33 mouse cellular contexts compared by ENCODE assay signal in the genomic region with DNA sequence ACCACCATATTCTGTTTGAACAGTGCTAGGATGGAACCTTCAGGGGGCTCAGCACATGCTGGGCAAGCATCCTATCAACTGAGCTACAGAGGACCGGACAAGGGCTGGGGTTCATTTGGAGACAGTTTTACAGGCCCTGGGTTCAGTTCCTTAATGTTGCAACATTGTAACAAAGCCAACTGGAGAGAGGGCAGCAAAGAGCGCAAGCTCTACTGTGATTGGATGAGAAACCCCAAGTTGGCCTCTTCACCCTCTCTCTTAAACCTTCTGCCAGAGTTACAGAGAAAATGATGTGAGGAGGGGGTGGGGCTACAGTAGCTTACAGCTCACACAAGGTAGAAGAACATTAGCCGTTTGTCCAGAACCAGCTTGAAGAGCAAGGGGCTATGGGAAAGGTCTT. TPM values are rescaled to one million over a fixed set of nuclear protein-coding genes. Genes with fewer than 3 reads are reported as not detected.
DNase-seq lines count a peak whose midpoint lies in the region; ATAC-seq and TF ChIP-seq lines count a peak whose summit lies in the region.
"Had no signal": no experiment of that assay in that cellular context is flagged by ENCODE, and none has a peak within 500 bp of the region (broad histone marks: within the 10 kb centered on the region; RNA-seq: fewer than 3 reads in every experiment).

No protein-coding gene starts in this region.

- H3K27ac ChIP-seq in heart, embryonic 13.5 days (replicated peaks): no peak overlapping the region
- H3K27ac ChIP-seq in lung, embryonic 15.5 days: no peak overlapping the region
- peak overlapping the region; percentile 51 for H3K27ac ChIP-seq in testis, adult 2 months (ENCODE audit: control insufficient read depth, insufficient read depth, low read depth, low read length)
- no peak overlapping the region for H3K27ac ChIP-seq in midbrain, postnatal 0 days (ENCODE audit: low read depth, low read length)
- H3K27ac ChIP-seq in neural tube, embryonic 15.5 days (replicated peaks): no peak overlapping the region
- H3K27ac ChIP-seq: embryonic facial prominence, embryonic 12.5 days; embryonic facial prominence, embryonic 15.5 days; gastrocnemius, adult 2 months; hindbrain, embryonic 12.5 days; hindbrain, embryonic 15.5 days had no signal

- no peaks in the 10 kb centered on the region for H3K36me3 ChIP-seq in heart, embryonic 13.5 days
- no peaks in the 10 kb centered on the region for H3K36me3 ChIP-seq in lung, embryonic 15.5 days
- no peaks in the 10 kb centered on the region for H3K36me3 ChIP-seq in testis, adult 2 months (ENCODE audit: control insufficient read depth, insufficient read depth, low read length)
- H3K36me3 ChIP-seq in midbrain, postnatal 0 days (ENCODE audit: insufficient read depth, low read length): no peaks in the 10 kb centered on the region
- no peaks in the 10 kb centered on the region for H3K36me3 ChIP-seq in neural tube, embryonic 15.5 days
- H3K36me3 ChIP-seq: embryonic facial prominence, embryonic 12.5 days; embryonic facial prominence, embryonic 15.5 days; G1E; heart, embryonic 12.5 days; hindbrain, embryonic 12.5 days; hindbrain, embryonic 15.5 days had no signal

- ATAC-seq in heart, embryonic 13.5 days (ENCODE audit: extremely low read depth, insufficient number of reproducible peaks, low FRiP score, low TSS enrichment): no peak
- peak; percentile 23; the same call in 1 of the 2 replicates for ATAC-seq in lung, embryonic 15.5 days (ENCODE audit: borderline replicate concordance, extremely low read depth, low FRiP score, low TSS enrichment)
- ATAC-seq in midbrain, postnatal 0 days (ENCODE audit: low FRiP score): no peak
- no peak for ATAC-seq in neural tube, embryonic 15.5 days (ENCODE audit: low FRiP score)
- ATAC-seq: forebrain, embryonic 14.5 days; forebrain, postnatal 0 days; Patski had no signal

- no peak for DNase-seq in heart, postnatal 4 days
- no peak for DNase-seq in lung, postnatal 36 days
- DNase-seq in testis, postnatal 10 days (ENCODE audit: low spot score): no peak
- DNase-seq in midbrain, postnatal 0 days (ENCODE audit: low spot score): no peak
- DNase-seq: adrenal gland, adult 2 months; adrenal gland, postnatal 14 days; B cell, adult 2 months; cerebellum, adult 11 months; cerebellum, adult 2 months; cerebellum, adult 9-11 months; cerebellum, postnatal 25 days; forebrain, postnatal 0 days; gastrocnemius, adult 2 months; gastrocnemius, postnatal 14 days; heart, adult 18-20 months; heart, postnatal 14 days had no signal

- 0 out of 2 replicates have a peak overlapping the region, but pooled peaks have one; percentile 14 for H3K9ac ChIP-seq in heart, embryonic 13.5 days
- H3K9ac ChIP-seq in lung, embryonic 15.5 days: no peak overlapping the region
- no peak overlapping the region for H3K9ac ChIP-seq in midbrain, postnatal 0 days (replicated peaks; ENCODE audit: low read length, poor library complexity, severe bottlenecking)
- no peak overlapping the region for H3K9ac ChIP-seq in neural tube, embryonic 15.5 days (replicated peaks)
- H3K9ac ChIP-seq: embryonic facial prominence, embryonic 12.5 days; embryonic facial prominence, embryonic 15.5 days; forebrain, postnatal 0 days; heart, embryonic 12.5 days; hindbrain, embryonic 12.5 days; hindbrain, embryonic 15.5 days had no signal

- 67% methylated on average over 3 of the region's 3 CpGs for WGBS in heart, embryonic 13.5 days
- WGBS in lung, embryonic 15.5 days: 54% methylated on average over 3 of the region's 3 CpGs
- 86% methylated on average over 3 of the region's 3 CpGs for WGBS in midbrain, postnatal 0 days
- WGBS in neural tube, embryonic 15.5 days: 82% methylated on average over 3 of the region's 3 CpGs

- no peaks in the 10 kb centered on the region for H3K9me3 ChIP-seq in heart, embryonic 13.5 days
- H3K9me3 ChIP-seq in lung, embryonic 15.5 days: no peaks in the 10 kb centered on the region
- H3K9me3 ChIP-seq in midbrain, postnatal 0 days (ENCODE audit: low read length): no peaks in the 10 kb centered on the region
- no peaks in the 10 kb centered on the region for H3K9me3 ChIP-seq in neural tube, embryonic 15.5 days (replicated peaks)
- H3K9me3 ChIP-seq: embryonic facial prominence, embryonic 12.5 days; embryonic facial prominence, embryonic 15.5 days; hindbrain, embryonic 12.5 days; hindbrain, embryonic 15.5 days had no signal

- no peak overlapping the region for H3K4me3 ChIP-seq in heart, embryonic 13.5 days
- H3K4me3 ChIP-seq in lung, embryonic 15.5 days: no peak overlapping the region
- H3K4me3 ChIP-seq in testis, adult 2 months (ENCODE audit: control insufficient read depth, low read depth, low read length): no peak overlapping the region
- H3K4me3 ChIP-seq in midbrain, postnatal 0 days (ENCODE audit: low read depth, low read length): no peak overlapping the region
- H3K4me3 ChIP-seq in neural tube, embryonic 15.5 days (replicated peaks): no peak overlapping the region
- H3K4me3 ChIP-seq: embryonic facial prominence, embryonic 12.5 days; embryonic facial prominence, embryonic 15.5 days; gastrocnemius, adult 2 months; heart, embryonic 12.5 days; hindbrain, embryonic 12.5 days; hindbrain, embryonic 15.5 days had no signal

- H3K27me3 ChIP-seq in heart, embryonic 13.5 days (replicated peaks): peaks cover 20% of the 10 kb centered on the region
- no peaks in the 10 kb centered on the region for H3K27me3 ChIP-seq in lung, embryonic 15.5 days
- H3K27me3 ChIP-seq in testis, adult 2 months (ENCODE audit: control insufficient read depth, insufficient read depth, low read length): no peaks in the 10 kb centered on the region
- no peaks in the 10 kb centered on the region for H3K27me3 ChIP-seq in midbrain, postnatal 0 days (ENCODE audit: insufficient read depth, low read length)
- H3K27me3 ChIP-seq in neural tube, embryonic 15.5 days (replicated peaks): no peaks in the 10 kb centered on the region
- H3K27me3 ChIP-seq: CH12.LX; embryonic facial prominence, embryonic 15.5 days; hindbrain, embryonic 12.5 days; hindbrain, embryonic 15.5 days had no signal

- 0 out of 2 replicates have a peak, but pooled peaks cover 3% of the 10 kb centered on the region for H3K4me1 ChIP-seq in heart, embryonic 13.5 days
- H3K4me1 ChIP-seq in lung, embryonic 15.5 days: peaks cover 12% of the 10 kb centered on the region; the same call in 1 of the 2 replicates
- H3K4me1 ChIP-seq in testis, adult 2 months (ENCODE audit: control insufficient read depth, insufficient read depth, low read length): peaks cover 7% of the 10 kb centered on the region
- H3K4me1 ChIP-seq in midbrain, postnatal 0 days (ENCODE audit: insufficient read depth, low read length): no peaks in the 10 kb centered on the region
- H3K4me1 ChIP-seq in neural tube, embryonic 15.5 days: no peaks in the 10 kb centered on the region
- H3K4me1 ChIP-seq: embryonic facial prominence, embryonic 12.5 days; embryonic facial prominence, embryonic 15.5 days; heart, embryonic 12.5 days; hindbrain, embryonic 15.5 days had no signal

- no peak for TF ChIP-seq CTCF in testis, adult 2 months (IDR thresholded peaks at IDR 0.05; ENCODE audit: control insufficient read depth, insufficient read depth, insufficient replicate concordance, low read depth, low read length)
- TF ChIP-seq CTCF in midbrain, postnatal 0 days (IDR thresholded peaks at IDR 0.05): no peak

- no peak overlapping the region for H3K4me2 ChIP-seq in heart, embryonic 13.5 days
- H3K4me2 ChIP-seq in lung, embryonic 15.5 days: no peak overlapping the region
- H3K4me2 ChIP-seq in midbrain, postnatal 0 days (ENCODE audit: low read depth, low read length, poor library complexity, severe bottlenecking): no peak overlapping the region
- H3K4me2 ChIP-seq in neural tube, embryonic 15.5 days: no peak overlapping the region
- H3K4me2 ChIP-seq: embryonic facial prominence, embryonic 12.5 days; embryonic facial prominence, embryonic 15.5 days; heart, embryonic 12.5 days; hindbrain, embryonic 12.5 days; hindbrain, embryonic 15.5 days had no signal

- TF ChIP-seq POLR2A in testis, adult 2 months (IDR thresholded peaks at IDR 0.05; ENCODE audit: control insufficient read depth, low read depth, low read length): no peak

RNA-seq across cellular contexts. Expression of gene Tbata, which starts 15.2 kb away (rescaled TPM):
- polyA plus RNA-seq in heart, embryonic 13.5 days (2015; fragmentation: Nextera tagmentation; extraction: Ambion mirVana): not detected in 2 replicates
- total RNA-seq in heart, postnatal 4 days (2021): not detected
- polyA plus RNA-seq in lung, embryonic 15.5 days (2015; fragmentation: Nextera tagmentation; extraction: Ambion mirVana): 5.7 and 17.0 TPM in 2 replicates
- 590 and 599 TPM in 2 replicates for polyA plus RNA-seq in testis, adult 2 months (2012; rRNA removed)
- total RNA-seq in midbrain, postnatal 0 days (2014; rRNA removed): 0.11 TPM in 1 of 2 replicates, not detected in the other
- polyA plus RNA-seq in midbrain, postnatal 0 days (2015; fragmentation: Nextera tagmentation; extraction: Ambion mirVana): 0.11 TPM in 1 of 2 replicates, not detected in the other
- 73.7 TPM in 1 of 2 replicates, not detected in the other for polyA plus RNA-seq in neural tube, embryonic 15.5 days (2015; fragmentation: Nextera tagmentation; extraction: Ambion mirVana)
- total RNA-seq: adrenal gland, adult 2 months; adrenal gland, postnatal 14 days; common myeloid progenitor, adult 5-6 weeks; G1E; gastrocnemius, adult 2 months; gastrocnemius, postnatal 14 days; gastrocnemius, postnatal 4 days; heart, adult 18-20 months; hematopoietic stem cell, adult 5-6 weeks had no signal
- polyA plus RNA-seq: adrenal gland, adult 2 months; embryonic facial prominence, embryonic 12.5 days; forebrain, embryonic 11.5 days; G1E; heart, embryonic 12.5 days; Patski had no signal

RNA-seq across cellular contexts. Expression of gene Sgpl1, which starts 39.5 kb away (rescaled TPM):
- 26.7 and 29.1 TPM in 2 replicates for polyA plus RNA-seq in heart, embryonic 13.5 days (2015; fragmentation: Nextera tagmentation; extraction: Ambion mirVana)
- total RNA-seq in heart, postnatal 4 days (2021): 10 to 100 TPM; 26.2 to 29.3 TPM
- 59.6 and 62.7 TPM in 2 replicates for polyA plus RNA-seq in lung, embryonic 15.5 days (2015; fragmentation: Nextera tagmentation; extraction: Ambion mirVana)
- 10.3 and 13.1 TPM in 2 replicates for polyA plus RNA-seq in testis, adult 2 months (2012; rRNA removed)
- total RNA-seq in midbrain, postnatal 0 days (2014; rRNA removed): 43.9 and 51.8 TPM in 2 replicates
- polyA plus RNA-seq in midbrain, postnatal 0 days (2015; fragmentation: Nextera tagmentation; extraction: Ambion mirVana): 30.1 and 30.5 TPM in 2 replicates
- polyA plus RNA-seq in neural tube, embryonic 15.5 days (2015; fragmentation: Nextera tagmentation; extraction: Ambion mirVana): 39.0 and 55.6 TPM in 2 replicates
- polyA plus RNA-seq: G1E had no signal
